Mouse (Mus musculus): ENCODE data around the gene Dazap2. TPM values are rescaled to one million over a fixed set of nuclear protein-coding genes. Genes with fewer than 3 reads are reported as not detected.

The Dazap2 gene
- total RNA-seq (2021): 100 to 1,000 TPM; 116 to 120 TPM

DNA sequence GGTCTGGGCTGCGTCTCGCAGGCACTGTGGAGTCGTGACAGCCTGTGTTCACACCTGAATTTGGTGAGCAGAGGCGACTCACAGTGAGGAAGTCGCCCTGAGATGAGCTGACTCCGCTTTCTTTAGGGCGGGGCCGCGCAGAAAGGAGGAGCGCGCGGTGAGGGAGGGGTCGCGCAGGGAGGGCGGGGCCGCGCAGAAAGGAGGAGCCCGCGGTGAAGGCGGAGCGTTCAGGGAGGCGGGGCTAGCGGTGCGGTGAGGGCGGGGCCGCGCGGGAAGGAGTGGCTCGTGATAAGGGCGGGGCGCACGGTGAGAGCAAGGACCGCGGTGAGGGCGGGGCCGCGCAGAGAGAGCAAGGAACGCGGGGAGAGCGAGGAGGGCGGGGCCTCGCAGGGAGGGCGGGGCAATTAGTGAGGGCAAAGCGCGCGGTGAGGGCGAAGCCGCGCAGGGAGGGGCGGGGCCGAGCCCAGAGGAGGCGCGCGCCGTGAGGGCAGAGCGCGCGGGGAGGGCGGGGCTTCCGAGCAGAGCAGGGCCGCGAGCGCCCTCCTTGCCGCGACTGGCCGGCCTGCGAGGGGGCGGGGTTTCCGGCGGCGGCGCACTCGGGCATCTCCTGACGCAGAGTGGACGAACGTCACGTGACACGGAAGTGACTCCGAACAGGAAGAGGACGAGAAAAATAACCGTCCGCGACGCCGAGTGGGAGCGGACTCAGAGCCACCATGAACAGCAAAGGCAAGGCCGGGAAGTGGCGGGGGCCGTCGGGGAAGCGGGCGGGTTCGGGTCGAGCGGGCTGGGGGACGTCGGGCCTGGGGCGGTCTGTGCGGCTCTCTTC is at the start of gene Dazap2:
Gene Dazap2 (plus strand): TSS at position 354 of the 829 bp plus-strand sequence.
- DNase-seq (ENCODE audit: extremely low spot score in 1 of 2, low spot score in 1 of 2): peak; percentile 88 to 92

- DNase-seq (ENCODE audit: extremely low spot score in 1 of 2, low spot score in 1 of 2): no peak
Observed at GRCm38 (mm10) chr15:100566531-100566930, 48.6 kb upstream of the Dazap2 start.

DNA sequence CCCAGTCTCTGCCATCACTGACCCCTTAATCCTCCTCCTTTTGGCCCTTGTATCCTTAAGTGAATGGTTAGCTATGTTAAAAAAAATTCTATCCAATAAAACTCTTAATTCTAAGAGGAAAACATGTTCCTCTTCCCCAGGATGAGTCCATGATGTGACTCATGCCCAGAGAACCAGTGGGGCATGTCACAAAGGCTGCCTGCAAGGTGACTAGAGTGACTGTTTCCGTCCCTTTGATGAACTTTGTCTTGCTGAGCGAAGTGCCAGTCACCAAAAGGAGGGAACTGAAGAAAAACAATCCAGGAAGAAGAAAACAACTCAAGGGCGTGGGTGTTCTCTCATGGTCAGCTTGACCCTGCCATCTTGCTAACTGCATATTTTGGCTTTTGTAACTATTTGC is 45.9 kb upstream of the Dazap2 start:
- DNase-seq (ENCODE audit: extremely low spot score in 1 of 2, low spot score in 1 of 2): no peak

- DNase-seq (ENCODE audit: extremely low spot score in 1 of 2, low spot score in 1 of 2): no peak
Observed at GRCm38 (mm10) chr15:100573946-100574345, 41.2 kb upstream of the Dazap2 start.

DNA sequence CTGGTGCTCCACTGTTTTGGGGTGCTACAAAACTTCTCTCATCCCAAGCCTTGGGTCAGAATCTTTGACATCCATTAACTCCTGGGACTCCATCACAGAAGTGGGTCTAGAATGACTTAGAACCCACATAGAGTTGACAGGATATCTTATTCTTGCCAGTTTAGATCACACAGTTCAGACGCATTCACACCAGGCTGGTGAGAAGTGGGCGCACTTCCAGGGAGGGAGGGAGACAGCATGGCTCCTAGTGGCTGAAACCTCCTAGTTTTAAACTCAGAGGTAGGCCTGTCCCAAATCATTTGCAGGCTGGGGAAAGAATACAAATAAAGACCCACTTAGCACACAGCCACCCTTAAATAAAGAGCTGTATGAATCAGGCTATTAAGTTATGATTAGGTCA is 40.8 kb upstream of the Dazap2 start:
- no peak for DNase-seq (ENCODE audit: extremely low spot score in 1 of 2, low spot score in 1 of 2)

DNA sequence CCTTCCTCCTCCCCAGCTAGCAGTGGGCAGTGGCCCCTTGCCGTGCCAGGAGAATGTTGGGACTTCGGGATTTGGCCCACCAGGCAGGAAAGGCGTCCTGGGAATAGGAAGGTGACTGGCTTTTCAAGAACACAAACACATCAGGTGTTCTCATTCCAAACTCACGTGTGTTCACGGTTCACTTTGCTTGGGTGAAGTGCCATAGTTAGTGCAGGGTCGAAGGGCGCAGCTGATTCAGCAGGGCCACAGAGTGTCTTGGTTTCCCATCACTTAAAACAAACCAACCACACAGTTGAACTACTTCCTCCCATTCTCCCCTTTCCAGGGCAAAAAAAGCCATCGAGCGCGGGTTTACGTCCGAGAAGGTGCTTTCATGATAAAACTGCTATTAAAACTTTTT is 39.8 kb upstream of the Dazap2 start:
- DNase-seq (ENCODE audit: extremely low spot score in 1 of 2, low spot score in 1 of 2): no peak

- no peak for DNase-seq (ENCODE audit: extremely low spot score in 1 of 2, low spot score in 1 of 2)
Observed at GRCm38 (mm10) chr15:100576392-100576791, 38.8 kb upstream of the Dazap2 start.

DNA sequence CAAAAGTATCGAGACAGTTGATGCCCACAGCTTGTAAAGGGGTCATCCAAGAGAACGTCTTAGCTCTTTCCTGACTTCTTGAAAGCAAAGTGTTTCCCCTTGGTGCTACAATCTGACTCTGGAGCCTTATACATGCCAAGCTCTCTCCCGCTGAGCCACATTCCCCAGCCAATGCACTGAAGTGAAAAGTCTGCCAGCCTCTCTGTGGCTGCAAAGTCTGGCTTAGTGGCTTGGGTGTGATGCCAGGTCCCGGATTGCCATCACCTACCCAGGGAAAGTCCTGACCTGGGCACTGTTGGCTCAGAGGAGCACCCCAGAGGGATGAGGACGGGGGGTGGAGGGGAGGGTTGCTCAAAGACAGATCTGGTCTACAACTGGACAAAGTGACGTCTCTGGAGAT is 38.3 kb upstream of the Dazap2 start:
- no peak for DNase-seq (ENCODE audit: extremely low spot score in 1 of 2, low spot score in 1 of 2)

DNA sequence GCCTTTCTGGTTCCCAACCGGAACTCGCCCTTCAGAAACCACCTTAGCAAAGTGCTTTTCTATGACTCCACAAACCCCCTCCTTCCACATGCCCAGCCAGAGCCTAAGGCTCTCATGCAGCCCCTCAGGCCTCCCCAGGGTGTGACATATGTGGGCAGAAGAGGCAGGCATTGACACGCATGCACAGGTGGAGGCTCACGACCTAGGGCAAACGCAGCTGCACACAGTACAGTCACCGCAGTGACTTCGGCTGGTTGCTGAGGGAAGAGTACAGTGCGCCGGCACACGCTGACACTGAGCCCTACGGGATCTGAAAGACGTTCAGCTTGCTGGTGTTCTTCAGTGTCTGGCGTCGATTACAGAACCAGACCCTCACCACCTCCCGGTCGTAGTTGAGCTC is 37.2 kb upstream of the Dazap2 start:
- DNase-seq (ENCODE audit: extremely low spot score in 1 of 2, low spot score in 1 of 2): no peak

- no peak for DNase-seq (ENCODE audit: extremely low spot score in 1 of 2, low spot score in 1 of 2)
Observed at GRCm38 (mm10) chr15:100580108-100580507, 35.0 kb upstream of the Dazap2 start.

- no peak for DNase-seq (ENCODE audit: extremely low spot score in 1 of 2, low spot score in 1 of 2)
Observed at GRCm38 (mm10) chr15:100585931-100586330, 29.2 kb upstream of the Dazap2 start.

- no peak for DNase-seq (ENCODE audit: extremely low spot score in 1 of 2, low spot score in 1 of 2)
Observed at GRCm38 (mm10) chr15:100587166-100587565, 28.0 kb upstream of the Dazap2 start.

DNA sequence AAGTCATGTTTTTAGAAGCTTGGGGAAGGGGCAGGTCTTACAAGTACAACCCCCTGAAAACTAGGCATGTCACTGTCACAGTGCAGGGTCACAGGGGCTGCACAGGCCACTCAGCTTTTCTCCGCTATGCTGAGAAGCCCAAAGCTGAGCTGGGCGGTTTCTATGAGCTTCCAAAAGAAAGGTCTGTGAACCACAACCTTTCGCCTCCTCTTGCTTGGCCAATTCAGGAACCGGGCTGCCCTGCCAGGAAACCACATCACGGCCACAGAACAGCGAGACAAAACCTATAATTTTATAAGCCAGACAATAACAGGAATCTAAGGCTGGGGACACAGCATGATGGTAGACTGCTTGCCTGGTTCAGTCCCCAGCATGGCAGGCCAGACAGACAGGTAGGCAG is 26.9 kb upstream of the Dazap2 start:
- DNase-seq (ENCODE audit: extremely low spot score in 1 of 2, low spot score in 1 of 2): no peak

DNA sequence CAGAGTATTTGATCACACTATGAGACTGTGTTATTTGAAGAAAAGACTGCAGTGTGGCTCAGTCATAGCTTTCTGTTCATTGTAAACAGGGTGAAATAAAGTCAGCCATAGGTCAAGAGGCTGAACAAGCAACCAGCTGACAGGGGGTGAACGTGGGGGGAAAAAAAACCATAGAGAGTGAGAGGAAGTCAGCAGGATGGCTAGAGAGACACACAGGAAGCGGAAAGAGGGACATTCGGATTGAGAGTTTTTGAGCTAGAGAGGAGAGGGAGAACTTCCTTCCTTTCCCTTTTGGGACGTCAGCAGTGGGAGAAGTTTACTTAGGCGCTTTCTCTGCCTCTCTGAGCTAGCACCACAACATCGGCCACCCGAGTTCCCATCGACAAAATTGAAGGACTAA is 24.7 kb upstream of the Dazap2 start:
- DNase-seq (ENCODE audit: extremely low spot score in 1 of 2, low spot score in 1 of 2): no peak

DNA sequence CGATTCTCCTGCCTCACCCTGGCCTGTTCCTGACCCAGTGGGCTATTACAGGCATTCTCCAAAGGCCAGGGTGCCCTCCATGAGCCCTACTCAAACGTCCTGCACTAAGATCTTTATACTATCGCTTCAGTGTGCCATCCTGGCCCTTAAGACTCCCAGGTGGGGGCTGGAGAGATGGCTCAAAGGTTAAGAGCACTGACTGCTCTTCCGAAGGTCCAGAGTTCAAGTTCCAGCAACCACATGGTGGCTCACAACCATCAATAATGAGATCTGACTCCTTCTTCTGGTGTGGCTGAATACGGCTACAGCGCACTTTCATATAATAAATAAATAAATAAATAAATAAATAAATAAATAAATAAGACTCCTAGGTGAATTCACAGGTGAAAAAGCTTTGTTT is 22.3 kb upstream of the Dazap2 start:
- no peak for DNase-seq (ENCODE audit: extremely low spot score in 1 of 2, low spot score in 1 of 2)

- DNase-seq (ENCODE audit: extremely low spot score in 1 of 2, low spot score in 1 of 2): no peak
Observed at GRCm38 (mm10) chr15:100598287-100598882, 16.8 kb upstream of the Dazap2 start.

DNA sequence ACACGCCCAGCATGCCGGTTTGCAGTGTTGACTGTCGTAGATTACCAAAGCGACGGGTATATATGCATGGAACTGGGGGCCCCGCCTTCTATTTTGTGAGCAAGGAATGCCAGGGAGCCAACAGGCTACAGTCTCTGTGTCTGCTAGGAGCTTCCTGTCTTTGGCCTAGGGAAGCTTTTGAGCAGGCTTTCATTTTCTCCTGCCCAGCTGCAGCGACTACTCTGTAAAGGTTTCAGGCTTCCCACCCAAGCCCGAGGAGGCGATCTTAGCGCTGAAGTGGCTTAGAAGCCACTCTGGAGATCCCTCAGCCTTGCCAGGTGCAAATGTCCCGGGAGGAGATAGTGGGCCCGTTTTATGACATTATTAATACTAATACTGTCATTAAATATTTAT is 16.3 kb upstream of the Dazap2 start:
- DNase-seq (ENCODE audit: extremely low spot score in 1 of 2, low spot score in 1 of 2): peak in 1 of 2 experiments; percentile 29

GRCm38 (mm10) chr15:100599276-100600046 is 15.7 kb upstream of the Dazap2 start, which contains the start of gene Pou6f1:
TSS of gene Pou6f1 (minus strand) at chr15:100599984.
- DNase-seq (ENCODE audit: extremely low spot score in 1 of 2, low spot score in 1 of 2): peak; percentile 34 to 49

GRCm38 (mm10) chr15:100600047-100600695 is 15.0 kb upstream of the Dazap2 start:
- DNase-seq (ENCODE audit: extremely low spot score in 1 of 2, low spot score in 1 of 2): peak in 1 of 2 experiments; percentile 53

GRCm38 (mm10) chr15:100600696-100601272 is 14.4 kb upstream of the Dazap2 start:
- no peak for DNase-seq (ENCODE audit: extremely low spot score in 1 of 2, low spot score in 1 of 2)

All from layer of hippocampus, postnatal 25 days (tissue).